Mouse (Mus musculus) urinary bladder, postnatal 0 days (tissue): Measurements from ENCODE around the gene Gcnt2. TPM values are rescaled to one million over a fixed set of nuclear protein-coding genes. Genes with fewer than 3 reads are reported as not detected.

Experiments
- microRNA-seq: library from miRNA; unstranded; fragments of <30 nt; microRNA quantifications from one replicate; pipeline ENCODE4, GENCODE M21; 2016
- polyA plus RNA-seq: library from polyadenylated mRNA; unstranded; fragments of >200 nt; fragmentation: Nextera tagmentation; extraction: Ambion mirVana; gene quantifications from 2 replicates; pipeline ENCODE4 v1.2.1, GENCODE M21; 2015

The Gcnt2 gene
- polyA plus RNA-seq, result 17.8 and 17.9 TPM in 2 replicates

GRCm38 (mm10) chr13:40859652-40860399 is at the start of gene Gcnt2:
Gene Gcnt2, plus strand, starts transcription at chr13:40859754.

GRCm38 (mm10) chr13:41000926-41001639 is 141.5 kb downstream of the Gcnt2 start, which contains the start of gene Pak1ip1:
Gene Pak1ip1, plus strand, starts transcription at chr13:41001023.

Small RNAs within 50 kb of the gene (microRNA-seq; reads per million reads assigned to microRNA genes)
- gene Mir5124a, result not detected

Other genes with a start within 250 kb of the Gcnt2 start
- gene Tfap2a, start 121.4 kb upstream of the Gcnt2 start, polyA plus RNA-seq, result 0.31 and 0.39 TPM in 2 replicates
- 57.1 and 59.4 TPM in 2 replicates for gene Pak1ip1, start 141.3 kb downstream of the Gcnt2 start, polyA plus RNA-seq
- gene Tmem14c, start 156.5 kb downstream of the Gcnt2 start, polyA plus RNA-seq, result 186 and 187 TPM in 2 replicates
- 0.02 and 0.04 TPM in 2 replicates for gene Mak, start 220.0 kb downstream of the Gcnt2 start, polyA plus RNA-seq